In genomic region chr2:157913705-157914104, GRCm38 (mm10) we compare ENCODE assay signal across 9 mouse cellular contexts. TPM values are rescaled to one million over a fixed set of nuclear protein-coding genes. Genes with fewer than 3 reads are reported as not detected.
DNase-seq lines count a peak whose midpoint lies in the region; TF ChIP-seq lines count a peak whose summit lies in the region.
"Had no signal": no experiment of that assay in that cellular context is flagged by ENCODE, and none has a peak within 500 bp of the region (broad histone marks: within the 10 kb centered on the region; RNA-seq: fewer than 3 reads in every experiment).

No protein-coding gene starts in this region.

- H3K27me3 ChIP-seq in midbrain, embryonic 10.5 days (ENCODE audit: low read depth, poor library complexity, severe bottlenecking) = peaks cover 59% of the 10 kb centered on the region

- no peaks in the 10 kb centered on the region for H3K9me3 ChIP-seq in midbrain, embryonic 10.5 days (replicated peaks)
- H3K9me3 ChIP-seq: lung, embryonic 15.5 days had no signal

- H3K36me3 ChIP-seq in midbrain, embryonic 10.5 days = no peaks in the 10 kb centered on the region
- H3K36me3 ChIP-seq: lung, embryonic 15.5 days had no signal

- TF ChIP-seq CTCF in cortical plate, adult 2 months (IDR thresholded peaks at IDR 0.05; ENCODE audit: extremely low read depth, insufficient read depth, low read length) = peak; percentile 40

- H3K27ac ChIP-seq in cortical plate, adult 2 months (ENCODE audit: insufficient read depth, low read length) = no peak overlapping the region
- no peak overlapping the region for H3K27ac ChIP-seq in midbrain, embryonic 10.5 days (replicated peaks)
- H3K27ac ChIP-seq: lung, embryonic 15.5 days had no signal

- no peak for TF ChIP-seq POLR2A in cortical plate, adult 2 months (IDR thresholded peaks at IDR 0.05; ENCODE audit: extremely low read depth, insufficient read depth, low read length)

- peak overlapping the region; percentile 71; the same call in 1 of the 2 replicates for H3K4me3 ChIP-seq in cortical plate, adult 2 months (ENCODE audit: insufficient read depth, low read length)
- H3K4me3 ChIP-seq in midbrain, embryonic 10.5 days = peak overlapping the region; percentile 55

- 2% methylated on average over 4 of the region's 4 CpGs for WGBS in midbrain, embryonic 10.5 days

- H3K4me1 ChIP-seq in cortical plate, adult 2 months (ENCODE audit: control insufficient read depth, insufficient read depth, low read length) = no peaks in the 10 kb centered on the region
- peaks cover 15% of the 10 kb centered on the region for H3K4me1 ChIP-seq in midbrain, embryonic 10.5 days

- peak; percentile 65 to 66 for DNase-seq in right cerebral cortex, postnatal 10 days (ENCODE audit: low spot score in 2 of 2)
- no peak for DNase-seq in right cerebral cortex, postnatal 14 days
- no peak for DNase-seq in midbrain, embryonic 10.5 days (ENCODE audit: low spot score)
- no peak for DNase-seq in thymus, postnatal 10 days (ENCODE audit: low spot score in 2 of 2)
- no peak for DNase-seq in kidney, adult 9 months
- DNase-seq in thymus, adult 18-20 months = no peak

RNA-seq across cellular contexts. Expression of gene Vstm2l, which starts 0.7 kb away (rescaled TPM):
- polyA plus RNA-seq in cortical plate, adult 2 months (2012; rRNA removed) = 58.6 and 65.1 TPM in 2 replicates
- 0.53 and 1.4 TPM in 2 replicates for polyA plus RNA-seq in midbrain, embryonic 10.5 days (2016; fragmentation: Nextera tagmentation; extraction: Ambion mirVana)
- polyA plus RNA-seq: thymus, postnatal 0 days had no signal

Comparison
In these comparisons a context has a peak if more than half of its experiments do, and no peak if none do; other contexts are left out.
1. DNase-seq: peak in right cerebral cortex, postnatal 10 days (2 of 2); none in right cerebral cortex, postnatal 14 days (single experiment), midbrain, embryonic 10.5 days (single experiment), thymus, postnatal 10 days (0 of 2), kidney, adult 9 months (single experiment) and thymus, adult 18-20 months (0 of 2).
2. RNA of gene Vstm2l, which starts 0.7 kb away (polyA plus RNA-seq): 58.6 to 65.1 TPM in cortical plate, adult 2 months; 0.53 to 1.4 TPM in midbrain, embryonic 10.5 days; every median in the first group is over 10 times any median in the second.